32 mouse cellular contexts compared by ENCODE assay signal in genomic region chr10:6958791-6959190, GRCm38 (mm10).
"Had no signal": no experiment of that assay in that cellular context is flagged by ENCODE, and none has a peak within 500 bp of the region (broad histone marks: within the 10 kb centered on the region; RNA-seq: fewer than 3 reads in every experiment).

No protein-coding gene starts in this region.

- ATAC-seq: liver, embryonic 12.5 days; liver, postnatal 0 days; lung, postnatal 0 days; midbrain, embryonic 13.5 days; midbrain, embryonic 15.5 days; midbrain, embryonic 16.5 days had no signal

- H3K4me2 ChIP-seq: limb, embryonic 12.5 days; limb, embryonic 13.5 days; limb, embryonic 15.5 days; liver, embryonic 11.5 days; liver, embryonic 12.5 days; liver, embryonic 13.5 days; liver, embryonic 15.5 days; lung, embryonic 14.5 days; lung, embryonic 15.5 days; midbrain, embryonic 11.5 days; midbrain, embryonic 12.5 days; midbrain, embryonic 13.5 days; midbrain, embryonic 15.5 days had no signal

- DNase-seq: left cerebral cortex, postnatal 4 days; liver; liver, embryonic 13.5 days; liver, postnatal 0 days; lung, adult 18-20 months; lung, adult 2 months; lung, embryonic 14.5 days; lung, postnatal 10 days; lung, postnatal 14 days; lung, postnatal 36 days; lung, postnatal 4 days; midbrain, embryonic 14.5 days had no signal

- H3K36me3 ChIP-seq: limb, embryonic 10.5 days; limb, embryonic 12.5 days; limb, embryonic 13.5 days; limb, embryonic 15.5 days; liver, embryonic 12.5 days; liver, embryonic 13.5 days; liver, embryonic 15.5 days; lung, embryonic 15.5 days; midbrain, embryonic 10.5 days; midbrain, embryonic 12.5 days; midbrain, embryonic 13.5 days; midbrain, embryonic 15.5 days had no signal

- H3K4me3 ChIP-seq: left cerebral cortex, adult 2 months; limb, embryonic 10.5 days; limb, embryonic 12.5 days; limb, embryonic 13.5 days; limb, embryonic 15.5 days; liver, embryonic 12.5 days; liver, embryonic 13.5 days; liver, embryonic 15.5 days; lung, embryonic 15.5 days; megakaryocyte, embryonic 14.5 days; midbrain, embryonic 10.5 days; midbrain, embryonic 12.5 days; midbrain, embryonic 13.5 days; midbrain, embryonic 15.5 days; myocyte had no signal

- H3K27ac ChIP-seq: left cerebral cortex, adult 2 months; limb, embryonic 10.5 days; limb, embryonic 12.5 days; limb, embryonic 13.5 days; limb, embryonic 15.5 days; liver, embryonic 12.5 days; liver, embryonic 13.5 days; liver, embryonic 14.5 days; liver, embryonic 15.5 days; lung, embryonic 15.5 days; macrophage; midbrain, embryonic 10.5 days; midbrain, embryonic 12.5 days; midbrain, embryonic 13.5 days; midbrain, embryonic 15.5 days had no signal

- H3K27me3 ChIP-seq: limb, embryonic 12.5 days; limb, embryonic 13.5 days; limb, embryonic 15.5 days; liver, embryonic 12.5 days; liver, embryonic 13.5 days; liver, embryonic 15.5 days; lung, embryonic 15.5 days; megakaryocyte, embryonic 14.5 days; midbrain, embryonic 12.5 days; midbrain, embryonic 13.5 days; midbrain, embryonic 15.5 days had no signal

- H3K9me3 ChIP-seq: limb, embryonic 10.5 days; limb, embryonic 12.5 days; limb, embryonic 13.5 days; limb, embryonic 15.5 days; liver, embryonic 12.5 days; liver, embryonic 13.5 days; liver, embryonic 15.5 days; lung, embryonic 15.5 days; megakaryocyte, embryonic 14.5 days; midbrain, embryonic 10.5 days; midbrain, embryonic 12.5 days; midbrain, embryonic 13.5 days; midbrain, embryonic 15.5 days had no signal

- H3K9ac ChIP-seq: limb, embryonic 12.5 days; limb, embryonic 13.5 days; limb, embryonic 15.5 days; liver, embryonic 12.5 days; liver, embryonic 13.5 days; liver, embryonic 14.5 days; liver, embryonic 15.5 days; liver, postnatal 0 days; lung, embryonic 14.5 days; lung, embryonic 15.5 days; midbrain, embryonic 12.5 days; midbrain, embryonic 13.5 days; midbrain, embryonic 15.5 days had no signal

- H3K4me1 ChIP-seq: limb, embryonic 10.5 days; limb, embryonic 12.5 days; limb, embryonic 13.5 days; limb, embryonic 15.5 days; liver, embryonic 12.5 days; liver, embryonic 13.5 days; liver, embryonic 15.5 days; lung, embryonic 15.5 days; midbrain, embryonic 10.5 days; midbrain, embryonic 12.5 days; midbrain, embryonic 13.5 days; midbrain, embryonic 15.5 days had no signal
